26 mouse cellular contexts compared by ENCODE assay signal in the genomic region with DNA sequence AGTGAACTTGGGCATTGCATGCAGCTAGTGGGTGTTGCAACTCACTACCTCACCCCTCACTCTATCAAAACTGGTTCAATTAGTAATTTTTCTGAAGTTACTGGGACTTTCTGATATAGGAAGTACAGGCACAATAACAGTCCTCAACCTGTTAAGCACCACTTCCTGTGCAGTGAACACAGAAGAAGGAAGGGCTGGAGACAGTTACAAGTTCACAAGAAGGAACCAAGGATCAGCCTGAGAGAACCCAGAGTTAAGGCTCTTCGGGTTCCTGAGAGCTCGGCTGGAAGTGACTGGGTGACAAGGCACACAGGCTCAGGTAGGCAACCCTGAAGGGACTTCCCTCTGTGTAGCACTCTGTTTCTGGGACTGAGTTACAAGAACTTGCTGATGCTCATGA. TPM values are rescaled to one million over a fixed set of nuclear protein-coding genes. Genes with fewer than 3 reads are reported as not detected.
DNase-seq lines count a peak whose midpoint lies in the region; ATAC-seq and TF ChIP-seq lines count a peak whose summit lies in the region.
"Not testable (repeated sequence)": the region's sequence is repeated elsewhere in the genome, so short reads cannot be mapped to it uniquely, and the experiment has no call there.
"Had no signal": no experiment of that assay in that cellular context is flagged by ENCODE, and none has a peak within 500 bp of the region (broad histone marks: within the 10 kb centered on the region; RNA-seq: fewer than 3 reads in every experiment).

No protein-coding gene starts in this region.

- not testable (repeated sequence) for H3K27me3 ChIP-seq in thymus, adult 2 months (ENCODE audit: control insufficient read depth, insufficient read depth, low read length)

- peaks cover 42% of the 10 kb centered on the region for H3K4me1 ChIP-seq in bone marrow macrophage, adult 2 months (ENCODE audit: control insufficient read depth, insufficient read depth, low read length)
- H3K4me1 ChIP-seq in thymus, adult 2 months (replicated peaks; ENCODE audit: control insufficient read depth, insufficient read depth, low read length): peaks cover 19% of the 10 kb centered on the region

- ATAC-seq in neutrophil, adult 5-6 weeks (ENCODE audit: extremely low read depth, insufficient number of reproducible peaks, low FRiP score, poor library complexity, severe bottlenecking): peak; percentile 37; the same call in 1 of the 2 replicates

- H3K4me3 ChIP-seq in bone marrow macrophage, adult 2 months (ENCODE audit: insufficient read depth, low read length): peak overlapping the region; percentile 56
- H3K4me3 ChIP-seq in macrophage (ENCODE audit: inconsistent target): peak overlapping the region; percentile 45
- peak overlapping the region; percentile 50 for H3K4me3 ChIP-seq in thymus, adult 2 months (ENCODE audit: control insufficient read depth, insufficient read depth, low read length)

- DNase-seq in CD4-positive, CD25-positive, alpha-beta regulatory T cell, adult 2 months (ENCODE audit: low read depth, low spot score): peak; percentile 69
- DNase-seq in heart, adult 11 months: peak; percentile 88
- DNase-seq in induced T-regulatory cell, adult 2 months (ENCODE audit: low read depth): peak; percentile 77
- DNase-seq in thymus, adult 2 months: not testable (repeated sequence)

- TF ChIP-seq POLR2A in bone marrow macrophage, adult 2 months (IDR thresholded peaks at IDR 0.05; ENCODE audit: borderline replicate concordance, low read depth, low read length); thymus, adult 2 months (IDR thresholded peaks at IDR 0.05; ENCODE audit: control insufficient read depth, extremely low read depth, insufficient read depth, low read length, poor library complexity): not testable (repeated sequence)

- H3K27ac ChIP-seq in bone marrow macrophage, adult 2 months (ENCODE audit: insufficient read depth, low read depth, low read length): peak overlapping the region; percentile 91
- H3K27ac ChIP-seq in macrophage: peak overlapping the region; percentile 92
- peak overlapping the region; percentile 88 for H3K27ac ChIP-seq in thymus, adult 2 months (ENCODE audit: control insufficient read depth, insufficient read depth, low read length)

- WGBS in macrophage (ENCODE audit: missing documents): 0% methylated on average over 2 of the region's 2 CpGs
- WGBS in thymus, adult 2 months: 13% methylated on average over 2 of the region's 2 CpGs

- TF ChIP-seq CTCF in bone marrow macrophage, adult 2 months (IDR thresholded peaks at IDR 0.05; ENCODE audit: low read depth, low read length); thymus, adult 2 months (IDR thresholded peaks at IDR 0.05; ENCODE audit: borderline replicate concordance, control insufficient read depth, extremely low read depth, insufficient read depth, low read length, poor library complexity): not testable (repeated sequence)

- H3K36me3 ChIP-seq in macrophage (ENCODE audit: inconsistent target): peaks cover 15% of the 10 kb centered on the region; the same call in 1 of the 2 replicates
- peaks cover 11% of the 10 kb centered on the region for H3K36me3 ChIP-seq in thymus, adult 2 months (ENCODE audit: control insufficient read depth, insufficient read depth, low read length)

- peaks cover 53% of the 10 kb centered on the region for H3K79me2 ChIP-seq in macrophage (ENCODE audit: inconsistent target)

RNA-seq across cellular contexts. Expression of a gene that starts 2.0 kb away (rescaled TPM):
- polyA plus RNA-seq in bone marrow macrophage, adult 2 months (2012; ENCODE audit: insufficient read depth, insufficient read length, missing spikeins): 338 and 351 TPM in 2 replicates
- 100 to 1,000 TPM in 20 of 26 experiments, 10 to 100 TPM in 6; 18.4 to 667 (median 279) TPM for total RNA-seq in macrophage (2018; cell fraction: chromatin; rRNA removed)
- total RNA-seq in macrophage (2018; cell fraction: cytosol; rRNA removed): 100 to 1,000 TPM; 132 to 513 (median 319) TPM
- 100 to 1,000 TPM in 23 of 26 experiments, 10 to 100 TPM in 3; 56.3 to 614 (median 322) TPM for total RNA-seq in macrophage (2018; cell fraction: nucleus; rRNA removed)
- polyA plus RNA-seq in macrophage (2018): 182 to 404 TPM (median 188 TPM) in 3 replicates
- total RNA-seq in neutrophil, adult 5-6 weeks (2017): 108 and 112 TPM in 2 replicates
- 41.7 and 46.9 TPM in 2 replicates for polyA plus RNA-seq in thymus, adult 2 months (2012; rRNA removed)

RNA-seq across cellular contexts. Expression of a gene that starts 18.2 kb away (rescaled TPM):
- not detected in 2 replicates for polyA plus RNA-seq in bone marrow macrophage, adult 2 months (2012; ENCODE audit: insufficient read depth, insufficient read length, missing spikeins)
- total RNA-seq in macrophage (2018; cell fraction: chromatin; rRNA removed): under 1 TPM in 4 of 26 experiments, not detected in 22; 0.38 to 0.81 (median 0.64) TPM
- not detected for total RNA-seq in macrophage (2018; cell fraction: cytosol; rRNA removed)
- total RNA-seq in macrophage (2018; cell fraction: nucleus; rRNA removed): 1 to 10 TPM in 1 of 26 experiments, under 1 TPM in 4, not detected in 21; 0.46 to 1.3 (median 0.65) TPM
- polyA plus RNA-seq in macrophage (2018): not detected in 3 replicates
- total RNA-seq in neutrophil, adult 5-6 weeks (2017): 0.58 TPM in 1 of 2 replicates, not detected in the other
- 2.1 and 4.0 TPM in 2 replicates for polyA plus RNA-seq in thymus, adult 2 months (2012; rRNA removed)
- total RNA-seq: forebrain, postnatal 0 days; layer of hippocampus, adult 2 months; layer of hippocampus, postnatal 14 days; left cerebral cortex, adult 2 months; left cerebral cortex, postnatal 25 days had no signal
- polyA plus RNA-seq: brain, embryonic 14.5 days; forebrain, embryonic 12.5 days; forebrain, postnatal 0 days; G1E; hindbrain, embryonic 15.5 days; midbrain, embryonic 15.5 days; neural tube, embryonic 12.5 days had no signal

RNA-seq across cellular contexts. Expression of a gene that starts 32.6 kb away (rescaled TPM):
- polyA plus RNA-seq in bone marrow macrophage, adult 2 months (2012; ENCODE audit: insufficient read depth, insufficient read length, missing spikeins): 13.4 and 15.4 TPM in 2 replicates
- 100 to 1,000 TPM in 1 of 26 experiments, 10 to 100 TPM in 21, 1 to 10 TPM in 4; 2.7 to 111 (median 42.1) TPM for total RNA-seq in macrophage (2018; cell fraction: chromatin; rRNA removed)
- total RNA-seq in macrophage (2018; cell fraction: cytosol; rRNA removed): 1 to 10 TPM in 22 of 26 experiments, under 1 TPM in 4; 0.85 to 8.7 (median 3.2) TPM
- 10 to 100 TPM in 22 of 26 experiments, 1 to 10 TPM in 4; 1.7 to 88.4 (median 28.7) TPM for total RNA-seq in macrophage (2018; cell fraction: nucleus; rRNA removed)
- 0.80 to 5.0 TPM (median 2.0 TPM) in 3 replicates for polyA plus RNA-seq in macrophage (2018)
- 335 and 348 TPM in 2 replicates for total RNA-seq in neutrophil, adult 5-6 weeks (2017)
- 5.2 and 6.3 TPM in 2 replicates for polyA plus RNA-seq in thymus, adult 2 months (2012; rRNA removed)
- total RNA-seq: forebrain, postnatal 0 days had no signal
- polyA plus RNA-seq: brain, embryonic 14.5 days; cerebellum, adult 2 months; embryonic facial prominence, embryonic 10.5 days; forebrain, embryonic 12.5 days; G1E; heart, embryonic 11.5 days; hindbrain, embryonic 10.5 days; hindbrain, embryonic 15.5 days; kidney, embryonic 16.5 days; limb, embryonic 12.5 days; lung, embryonic 16.5 days; midbrain, embryonic 10.5 days; midbrain, embryonic 15.5 days; neural tube, embryonic 12.5 days had no signal

RNA-seq across cellular contexts. Expression of a gene that starts 49.2 kb away (rescaled TPM):
- 610 and 628 TPM in 2 replicates for polyA plus RNA-seq in bone marrow macrophage, adult 2 months (2012; ENCODE audit: insufficient read depth, insufficient read length, missing spikeins)
- 100 to 1,000 TPM in 23 of 26 experiments, 10 to 100 TPM in 3; 89.1 to 739 (median 400) TPM for total RNA-seq in macrophage (2018; cell fraction: chromatin; rRNA removed)
- total RNA-seq in macrophage (2018; cell fraction: cytosol; rRNA removed): 1,000 to 10,000 TPM in 12 of 26 experiments, 100 to 1,000 TPM in 14; 423 to 1,309 (median 781) TPM
- total RNA-seq in macrophage (2018; cell fraction: nucleus; rRNA removed): 100 to 1,000 TPM; 190 to 948 (median 542) TPM
- polyA plus RNA-seq in macrophage (2018): 546 to 786 TPM (median 561 TPM) in 3 replicates
- total RNA-seq in neutrophil, adult 5-6 weeks (2017): 34.3 and 38.1 TPM in 2 replicates
- 4.5 and 6.2 TPM in 2 replicates for polyA plus RNA-seq in thymus, adult 2 months (2012; rRNA removed)
